Mouse (Mus musculus) liver, postnatal 0 days (tissue): ENCODE measurements around the gene Sult2b1.

Experiments used
- CTCF ChIP-seq: sonication (generic); IDR thresholded peaks from 2 replicates; pipeline ENCODE4 v1.5.1; 2016; ENCODE audit warnings: antibody characterized with exemption, low read depth
- EP300 ChIP-seq: IDR thresholded peaks from 2 replicates; pipeline ENCODE4 v1.6.1; 2016; ENCODE audit warnings: antibody characterized with exemption, low read depth, mild to moderate bottlenecking

- no peak for TF ChIP-seq CTCF
- TF ChIP-seq EP300 = no peak
These were observed 44.6 kb downstream of the Sult2b1 start for GRCm38 (mm10) chr7:45739820-45740219.
